Mouse (Mus musculus) kidney, postnatal 10 days (tissue): ENCODE results near the gene Senp7.
"Not testable (repeated sequence)": the region's sequence is repeated elsewhere in the genome, so short reads cannot be mapped to it uniquely, and the experiment has no call there.

Experiments
- DNase-seq: peaks from one replicate; pipeline ENCODE4 v3.0.0; 2021; ENCODE audit warnings: mixed read lengths

Senp7 gene

DNA sequence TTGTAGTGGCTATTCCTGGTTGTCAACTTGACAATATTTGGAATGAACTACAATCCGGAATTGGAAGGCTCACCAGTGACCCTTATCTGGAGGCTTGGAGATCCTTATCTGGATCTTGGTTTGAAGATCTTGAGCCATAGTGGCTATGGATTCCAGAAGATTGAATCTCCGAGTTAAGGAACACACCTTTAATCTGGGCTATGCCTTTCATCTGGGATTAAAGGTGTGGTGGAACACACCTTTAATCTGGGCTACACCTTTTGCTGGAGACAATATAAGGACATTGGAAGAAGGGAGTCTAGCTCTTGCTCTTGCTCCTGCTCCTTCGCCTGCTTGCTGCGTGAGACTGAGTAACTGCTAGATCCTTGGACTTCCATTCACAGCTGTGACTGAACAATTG is at the start of gene Senp7:
Gene Senp7, plus strand, starts transcription at position 301 of the 400 bp plus-strand sequence.
- DNase-seq = not testable (repeated sequence)

DNA sequence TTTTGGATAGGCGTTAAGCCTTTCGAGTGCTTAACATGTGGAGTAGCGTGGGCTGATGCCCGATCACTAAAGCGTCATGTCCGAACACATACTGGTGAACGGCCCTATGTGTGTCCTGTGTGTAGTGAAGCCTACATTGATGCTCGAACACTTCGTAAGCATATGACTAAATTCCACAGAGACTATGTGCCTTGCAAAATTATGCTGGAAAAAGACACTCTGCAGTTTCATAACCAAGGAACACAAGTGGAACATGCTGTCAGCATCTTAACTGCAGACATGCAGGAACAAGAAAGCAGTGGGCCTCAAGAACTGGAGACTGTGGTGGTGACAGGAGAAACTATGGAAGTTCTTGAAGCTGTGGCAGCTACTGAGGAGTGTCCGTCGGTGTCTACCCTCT is 41.3 kb upstream of the Senp7 start:
- DNase-seq = no peak

DNA sequence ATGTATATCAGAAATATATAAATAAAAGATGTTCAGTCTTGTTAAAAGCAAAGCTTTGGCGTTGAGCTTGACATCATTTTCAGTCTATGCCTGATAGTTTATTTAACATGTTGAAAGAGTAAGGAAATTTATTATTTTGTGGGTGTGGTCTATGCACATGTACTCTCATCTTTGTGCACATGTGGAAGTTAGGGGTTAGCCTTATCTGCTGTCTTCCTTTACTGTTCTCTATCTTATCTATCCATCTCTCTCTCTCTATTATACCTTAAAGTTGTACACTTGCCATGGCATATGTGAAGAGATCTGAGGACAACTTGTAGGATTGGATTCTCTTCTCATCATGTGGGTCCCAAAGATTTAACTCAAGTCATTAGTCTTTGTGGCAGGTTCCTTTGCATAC is 39.3 kb upstream of the Senp7 start:
- no peak for DNase-seq

DNA sequence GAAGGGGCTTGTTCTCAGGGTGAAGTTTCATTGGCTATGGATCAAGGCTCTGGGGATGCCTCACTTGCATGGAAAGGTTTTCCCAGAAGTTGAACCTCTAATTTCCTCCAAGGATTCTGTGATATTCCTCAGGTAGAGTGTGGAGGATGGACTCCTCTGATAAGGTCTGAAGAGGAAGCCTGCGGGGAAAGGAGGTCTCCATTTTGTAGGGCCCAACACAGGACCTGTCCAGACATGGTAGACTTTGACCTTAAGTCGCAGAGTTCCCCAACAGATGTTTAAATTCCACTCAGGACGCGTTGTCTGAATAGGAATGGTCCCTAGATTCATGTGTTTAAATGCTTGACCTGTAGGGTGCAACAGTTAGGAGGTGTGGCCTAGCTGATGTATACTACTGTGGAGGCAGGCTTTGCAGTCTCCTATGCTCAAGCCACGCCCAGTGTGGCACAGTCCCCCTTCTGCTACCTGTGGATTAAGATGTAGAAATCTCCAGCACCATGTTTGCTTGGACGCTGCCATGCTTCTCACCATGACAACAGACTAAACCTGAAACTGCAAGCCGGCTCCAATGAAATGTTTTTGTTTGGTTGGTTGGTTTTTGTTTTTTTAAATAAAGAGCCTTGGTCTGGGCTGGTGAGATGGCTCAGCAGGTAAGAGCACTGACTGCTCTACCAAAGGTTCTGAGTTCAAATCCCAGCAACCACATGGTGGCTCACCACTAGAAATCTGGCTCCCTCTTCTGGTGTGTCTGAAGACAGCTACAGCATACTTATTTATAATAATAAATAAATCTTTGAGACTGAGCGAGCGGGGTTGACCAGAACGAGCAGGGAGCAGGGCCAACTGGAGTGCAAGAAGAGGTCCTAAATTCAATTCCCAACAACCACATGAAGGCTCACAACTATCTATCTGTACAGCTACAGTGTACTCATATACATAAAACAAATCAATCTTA is 35.1 kb upstream of the Senp7 start:
- DNase-seq = no peak

DNA sequence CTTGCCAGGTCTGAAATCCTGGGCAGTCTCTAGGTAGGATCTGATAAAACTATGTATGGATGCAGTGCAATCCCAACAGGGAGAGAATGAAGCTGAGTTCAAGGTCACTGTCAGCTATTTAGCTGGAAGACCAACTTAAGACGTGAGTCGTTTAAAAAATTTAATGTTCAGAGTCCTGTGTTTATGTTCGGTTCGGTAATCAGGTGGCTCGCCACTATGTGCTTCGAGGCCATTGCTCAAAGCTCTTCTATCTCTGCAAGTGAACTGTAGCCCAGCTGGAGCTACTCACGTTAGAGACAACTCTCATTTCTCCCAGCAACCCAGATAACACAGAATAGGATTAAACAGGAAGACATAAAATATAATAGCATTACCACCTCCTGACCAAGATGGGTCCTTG is 34.1 kb upstream of the Senp7 start:
- no peak for DNase-seq

DNA sequence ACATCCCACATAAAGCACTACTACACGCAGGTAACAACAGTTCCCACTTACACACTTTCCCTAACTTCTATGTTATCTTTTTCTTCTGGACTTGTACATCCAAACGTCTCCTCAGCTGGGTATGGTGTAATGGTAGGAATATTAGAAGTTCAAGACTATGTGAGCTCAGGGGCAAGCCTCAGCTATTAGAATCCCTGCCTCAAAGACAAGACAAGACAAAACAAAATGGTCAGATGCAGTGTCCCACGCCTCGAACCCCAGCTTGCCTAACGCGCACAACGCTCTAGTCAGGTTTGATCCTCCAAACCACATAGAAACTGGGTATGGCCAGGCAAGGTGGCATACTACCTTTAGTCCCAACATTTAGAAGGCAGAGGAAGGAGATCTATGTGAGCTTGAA is 28.5 kb upstream of the Senp7 start:
- no peak for DNase-seq

DNA sequence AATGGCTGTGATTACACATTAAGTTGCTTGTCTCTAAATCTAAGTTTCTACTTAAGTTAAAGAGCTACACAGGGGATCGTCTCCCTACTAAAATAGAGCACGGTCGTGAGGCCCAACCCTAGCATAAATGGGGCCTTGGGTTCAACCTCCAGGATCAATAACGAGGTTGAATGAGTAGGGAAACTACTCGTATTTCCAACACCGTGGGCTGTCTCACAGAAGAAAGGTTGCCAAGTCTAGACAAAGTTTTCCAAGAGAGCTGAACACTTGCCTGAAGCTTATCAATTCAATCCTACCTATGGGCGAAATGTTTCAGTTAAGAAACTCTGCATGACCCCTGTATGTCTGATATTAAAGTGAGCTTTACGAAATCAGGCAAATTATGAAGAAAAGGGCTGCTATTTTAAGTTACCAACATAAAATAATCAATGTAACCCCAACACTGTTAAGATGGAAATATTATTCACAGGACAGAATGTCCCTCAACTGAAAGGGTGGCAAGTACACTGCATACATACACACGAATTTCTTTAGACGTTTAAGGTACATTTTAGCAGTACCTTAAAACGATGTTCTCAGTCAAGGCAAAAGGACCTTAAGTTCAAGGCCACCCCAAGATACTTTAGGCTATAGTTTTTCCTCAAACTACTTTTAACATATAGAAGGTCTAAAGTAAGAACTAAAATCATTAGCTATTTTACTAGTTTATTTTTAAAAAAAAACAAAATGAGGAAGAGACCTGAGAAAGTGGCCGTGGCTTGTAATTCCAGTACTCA is 20.1 kb upstream of the Senp7 start:
- no peak for DNase-seq

DNA sequence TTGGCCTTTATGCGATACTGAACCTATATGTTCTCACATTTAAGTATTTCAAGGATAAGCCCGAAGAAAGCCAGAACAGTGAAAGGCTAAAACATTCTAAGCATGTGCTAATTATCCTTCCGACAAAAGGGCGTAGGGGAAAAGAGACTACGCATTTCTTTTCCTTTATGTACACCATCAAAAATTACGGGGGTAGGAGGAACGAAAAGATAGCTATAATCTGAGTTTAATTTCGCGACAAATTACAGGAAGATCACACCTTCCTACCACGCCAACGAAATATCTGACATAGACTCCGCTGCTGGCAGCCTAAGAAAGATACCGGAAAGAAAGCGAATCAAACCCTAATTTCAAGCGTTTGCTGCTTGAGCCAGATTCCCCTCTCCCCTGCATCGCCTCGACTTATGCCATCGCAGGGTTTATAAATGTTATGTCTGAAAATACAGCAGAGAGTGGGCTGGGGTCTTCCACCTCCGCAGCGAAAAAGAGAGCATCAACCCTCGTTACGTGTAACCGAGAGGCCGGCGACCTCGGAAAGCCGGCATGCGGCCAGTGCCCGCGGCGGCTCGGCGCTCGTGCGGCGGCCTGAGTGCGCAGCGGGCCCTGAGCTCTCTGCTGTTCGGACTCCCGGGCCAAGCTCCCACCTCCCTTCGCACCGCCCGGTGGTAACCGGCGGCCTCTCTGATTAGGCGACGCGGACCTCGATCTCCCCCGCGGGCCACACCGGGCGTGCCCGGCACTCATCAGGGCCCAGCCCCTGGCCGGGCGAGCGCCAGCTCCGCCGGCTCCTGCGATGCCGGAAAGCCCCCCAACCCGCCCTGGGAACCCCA is 19.2 kb upstream of the Senp7 start:
- peak; percentile 75 for DNase-seq

DNA sequence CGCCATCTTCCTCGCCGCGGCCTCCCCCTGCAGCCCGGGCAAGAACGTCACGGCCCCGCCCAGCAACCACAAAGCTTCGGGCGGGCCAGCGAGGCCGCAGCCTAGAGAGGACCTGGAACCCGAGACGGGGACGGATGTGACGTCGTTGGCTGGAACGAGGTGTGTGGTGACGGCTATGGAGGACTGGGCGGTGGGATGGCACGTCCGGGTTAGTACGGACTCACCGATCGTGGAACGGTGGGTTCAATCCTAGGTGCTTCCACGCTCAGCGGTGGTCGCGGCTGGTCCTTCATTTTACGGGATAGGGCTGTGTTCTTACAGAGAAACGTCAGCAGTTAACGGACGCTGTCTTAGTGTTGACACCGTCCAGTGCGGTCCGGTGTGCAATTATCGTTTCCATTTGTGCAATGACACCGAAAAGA is 18.5 kb upstream of the Senp7 start, which contains the start of gene Pcnp:
Gene Pcnp, minus strand, starts transcription at position 79 of the 422 bp plus-strand sequence.
- DNase-seq = peak; percentile 99

DNA sequence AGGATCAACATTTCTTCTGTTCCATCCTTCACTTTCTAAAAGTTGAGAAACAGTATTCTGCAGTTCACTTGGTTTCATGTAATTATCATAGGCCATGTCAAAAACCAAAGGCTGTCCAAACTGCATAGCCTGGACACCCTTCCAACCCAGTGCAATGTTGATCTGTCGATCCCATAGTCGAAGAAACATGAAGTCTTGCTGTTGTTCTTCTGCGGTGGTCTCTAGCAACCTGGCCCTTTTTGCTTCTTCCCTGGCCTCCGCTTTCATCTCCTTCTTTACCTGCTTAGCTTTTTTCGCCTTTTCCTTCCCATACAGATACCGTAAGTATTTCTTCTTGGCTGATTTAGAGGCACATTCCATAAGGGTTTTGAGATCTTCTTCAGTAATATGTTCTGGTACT is 13.6 kb upstream of the Senp7 start:
- DNase-seq = no peak

DNA sequence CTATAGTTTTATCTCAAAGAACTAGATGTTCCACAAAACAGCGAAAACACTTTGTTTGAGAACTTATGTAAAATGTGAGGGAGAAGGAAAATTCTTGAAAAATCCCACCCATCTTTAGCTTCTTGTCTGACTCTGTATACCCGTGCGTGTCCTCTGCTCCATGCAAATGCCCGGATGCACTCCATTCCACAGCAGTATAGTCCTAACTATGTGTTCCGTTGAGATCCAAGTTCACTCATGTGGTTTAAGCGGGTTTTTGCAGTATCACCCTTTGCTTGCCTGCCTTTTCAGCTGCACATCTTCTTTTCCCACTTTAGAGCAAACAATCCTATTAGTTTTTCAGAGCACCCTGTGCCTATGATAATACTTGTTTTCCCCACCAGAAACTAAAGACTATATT is 11.6 kb upstream of the Senp7 start:
- DNase-seq = no peak

DNA sequence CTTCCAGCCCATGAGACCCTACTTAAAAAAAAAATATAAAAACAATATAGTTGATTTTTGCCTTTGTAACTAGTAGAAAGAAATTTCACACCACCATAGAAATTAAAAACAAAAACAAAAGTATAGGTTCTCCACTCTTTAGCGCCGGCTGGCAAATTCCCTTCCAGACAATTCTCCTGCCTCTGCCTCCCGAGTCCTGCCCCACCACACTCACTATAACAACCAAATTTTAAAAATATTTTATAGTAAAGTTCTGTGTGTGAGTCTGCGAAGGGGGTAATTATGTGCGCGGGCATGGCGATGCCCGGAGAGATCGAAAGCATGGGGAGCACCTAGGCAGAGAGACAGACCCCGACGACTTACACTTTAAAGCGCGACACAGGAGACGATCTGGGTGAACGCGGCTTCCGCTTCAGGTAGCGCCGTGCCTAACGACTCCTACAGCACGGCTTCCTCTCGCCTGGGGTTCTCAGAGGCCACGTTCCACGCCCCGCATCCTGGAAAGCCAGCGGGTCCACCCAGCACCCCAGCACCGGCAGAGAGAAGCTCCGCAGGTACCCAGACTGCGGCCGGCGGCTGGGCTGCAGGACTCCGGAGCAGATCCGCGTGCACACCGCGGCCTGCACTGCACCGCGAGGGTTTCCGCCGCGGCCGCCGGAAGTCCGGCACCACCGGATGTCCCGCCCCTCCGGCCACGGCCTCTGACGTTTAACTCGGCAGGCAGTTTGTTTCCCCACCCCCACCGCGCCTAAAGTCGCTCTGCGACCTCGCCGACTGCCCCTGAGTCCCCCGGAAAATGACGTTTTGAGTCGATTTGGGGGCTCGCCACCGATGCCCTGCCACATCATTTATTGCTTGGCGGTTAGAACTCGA is 10.8 kb upstream of the Senp7 start, which contains the start of gene Trmt10c:
Gene Trmt10c, minus strand, starts transcription at position 682 of the 873 bp plus-strand sequence.
- peak; percentile 97 for DNase-seq

DNA sequence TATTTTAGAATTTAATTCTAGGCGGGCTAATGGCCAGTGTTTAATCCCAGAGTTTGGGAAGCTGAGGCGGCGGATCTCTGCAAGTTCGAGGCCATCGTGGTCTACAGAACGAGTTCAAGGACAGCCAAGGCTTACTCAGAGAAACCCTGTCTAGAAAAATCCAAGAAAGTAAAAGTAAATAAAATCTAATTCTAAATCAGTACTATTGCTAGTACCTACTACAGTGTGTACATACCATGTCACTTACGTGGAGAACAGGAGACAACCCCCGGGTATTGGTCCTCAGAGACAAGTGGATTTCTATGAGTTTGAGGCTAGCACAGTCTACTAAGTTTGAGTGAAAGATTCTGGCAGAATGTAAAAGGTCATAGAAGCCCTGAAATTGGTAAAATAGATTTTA is 10.0 kb upstream of the Senp7 start:
- DNase-seq = no peak

DNA sequence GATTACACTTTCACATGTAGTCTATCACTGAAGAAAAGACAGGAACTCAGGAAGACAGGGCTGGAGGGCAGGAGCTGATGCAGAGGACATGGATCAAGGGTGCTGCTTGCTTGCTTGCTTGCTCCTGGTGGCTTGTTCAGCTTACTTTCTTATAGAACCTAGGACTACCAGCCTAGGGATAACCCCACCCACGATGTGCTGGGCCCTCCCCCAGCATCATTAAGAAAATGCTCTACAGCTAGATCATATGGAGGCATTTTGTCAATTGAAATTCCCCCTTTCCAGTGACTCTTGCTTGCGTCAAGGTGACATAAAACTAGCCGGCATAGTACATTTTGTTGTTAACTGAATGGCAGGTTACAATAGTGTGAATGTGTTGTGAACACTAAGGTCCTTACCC is 7.8 kb downstream of the Senp7 start:
- DNase-seq = no peak

DNA sequence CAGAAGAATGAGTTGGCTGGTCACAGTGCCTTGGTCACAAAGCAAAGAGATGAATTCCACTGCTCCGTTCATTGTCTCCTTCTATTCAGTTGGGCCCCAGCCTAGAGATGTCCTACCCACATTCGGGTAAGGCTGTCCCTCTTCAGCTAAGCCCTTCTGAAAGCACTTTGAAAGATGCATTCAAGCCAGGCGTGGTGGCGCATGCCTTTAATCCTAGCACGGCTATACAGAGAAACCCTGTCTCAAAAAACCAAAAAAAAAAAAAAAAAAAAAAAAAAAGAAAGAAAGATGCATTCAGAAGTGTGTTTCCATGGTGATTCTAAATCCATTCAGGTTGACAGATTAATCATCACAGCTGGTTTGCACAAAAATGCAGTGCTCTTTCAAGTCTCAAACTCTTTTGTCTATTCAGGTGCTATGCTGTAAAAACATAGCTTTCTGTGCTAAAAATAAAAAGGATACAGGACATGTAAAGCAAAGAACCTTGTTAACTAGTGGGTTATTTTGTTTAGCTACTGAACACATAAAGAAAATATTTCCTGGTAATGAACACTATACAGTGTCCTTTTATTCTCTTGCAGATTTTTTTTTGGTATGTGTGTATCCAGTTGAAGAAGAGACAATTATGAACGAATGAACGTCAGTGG is 8.9 kb downstream of the Senp7 start:
- no peak for DNase-seq

DNA sequence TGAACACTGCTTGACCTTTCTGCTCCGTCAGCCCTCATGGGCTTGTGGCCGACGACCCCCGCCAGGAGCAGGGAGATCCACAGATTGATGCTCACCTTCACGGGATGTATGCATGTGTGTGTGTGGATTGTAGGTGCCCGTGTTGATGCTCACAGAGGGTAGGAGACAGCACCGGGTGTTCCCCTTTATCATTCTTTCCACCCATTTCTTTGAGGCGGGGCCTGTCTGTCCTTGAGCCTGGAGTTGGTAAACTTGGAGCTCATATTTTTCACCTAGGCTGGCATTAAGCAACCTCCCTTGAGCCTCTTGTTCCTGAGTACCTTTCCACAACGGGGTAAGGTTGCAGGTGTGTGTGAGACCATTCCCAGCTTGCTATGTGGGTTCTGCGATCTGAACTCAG is 10.0 kb downstream of the Senp7 start:
- no peak for DNase-seq

DNA sequence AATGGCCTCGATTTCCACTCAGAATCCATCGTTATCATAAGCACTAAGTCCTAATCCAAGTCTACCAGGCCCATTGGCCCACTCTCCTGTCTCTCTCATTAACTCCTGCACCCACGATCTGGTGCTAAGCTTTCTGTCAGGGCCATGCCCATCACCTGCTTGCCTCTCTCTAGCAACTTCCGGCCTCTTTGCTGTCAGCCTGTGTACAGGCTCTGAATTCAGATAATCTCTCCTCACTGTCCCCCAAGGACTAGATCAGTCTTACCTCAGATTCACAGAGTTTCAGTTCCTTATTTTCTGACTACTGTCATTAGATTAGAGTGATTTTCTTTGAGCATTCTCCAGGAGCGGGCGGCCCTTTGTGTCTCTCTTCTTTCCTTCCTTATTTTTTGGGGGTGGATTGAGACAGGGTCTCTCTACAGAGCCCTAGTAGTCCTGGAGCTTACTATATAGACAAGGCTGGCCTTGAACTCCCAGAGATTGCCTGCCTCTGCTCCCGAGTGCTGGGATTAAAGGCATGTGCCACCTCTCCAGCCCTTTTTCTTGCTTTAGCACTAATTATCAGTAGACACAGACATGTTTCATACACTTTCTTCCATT is 14.0 kb downstream of the Senp7 start:
- no peak for DNase-seq

DNA sequence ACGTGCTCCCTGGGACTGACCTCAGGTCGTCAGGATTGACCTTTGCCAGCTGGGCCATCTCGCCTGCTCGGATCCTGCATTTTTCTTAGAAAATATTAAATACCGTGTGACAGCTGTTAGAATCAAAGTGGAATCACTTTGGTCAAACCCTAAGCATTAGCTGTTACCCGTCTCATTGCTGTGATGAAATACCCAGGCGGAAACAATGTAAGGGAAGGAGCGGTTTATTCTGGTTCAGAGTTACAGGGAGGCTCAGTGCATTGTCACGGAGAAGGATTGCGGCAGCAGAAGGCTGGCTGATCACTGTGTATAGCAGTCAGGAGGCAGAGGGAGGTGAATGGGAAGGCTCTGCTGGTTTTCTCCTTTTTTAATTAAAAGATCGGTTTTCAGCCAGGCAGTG is 14.8 kb downstream of the Senp7 start:
- no peak for DNase-seq

DNA sequence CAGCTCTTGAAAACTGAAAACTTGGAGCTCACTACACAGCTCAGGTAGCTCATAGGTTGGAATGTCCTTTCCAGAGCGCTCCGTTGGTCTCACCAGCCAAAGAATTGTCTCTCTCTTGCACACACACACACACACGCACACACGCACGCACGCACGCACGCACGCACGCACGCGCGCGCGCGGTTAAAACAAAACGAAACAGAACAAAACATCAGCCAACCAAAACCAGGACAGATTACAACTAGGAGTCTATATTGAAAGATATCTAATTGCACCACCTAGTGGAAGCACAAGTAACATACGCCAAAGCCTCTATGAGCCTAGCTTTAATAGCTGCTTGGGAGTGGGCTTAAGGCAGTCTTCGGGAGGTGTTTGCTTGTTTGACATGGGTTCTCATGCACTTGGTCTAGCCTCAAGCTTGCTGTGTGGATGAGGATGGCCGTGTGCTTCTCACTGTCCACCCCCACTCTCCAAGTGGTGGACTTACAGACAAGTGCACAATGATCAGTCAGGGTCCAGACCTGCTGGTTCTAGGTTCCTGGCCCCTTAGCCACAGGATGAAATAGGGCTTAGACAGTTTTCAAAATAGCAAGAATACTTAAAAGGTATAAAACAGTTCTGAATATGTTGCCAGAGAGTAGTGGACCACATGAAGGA is 16.3 kb downstream of the Senp7 start:
- peak; percentile 59 for DNase-seq

DNA sequence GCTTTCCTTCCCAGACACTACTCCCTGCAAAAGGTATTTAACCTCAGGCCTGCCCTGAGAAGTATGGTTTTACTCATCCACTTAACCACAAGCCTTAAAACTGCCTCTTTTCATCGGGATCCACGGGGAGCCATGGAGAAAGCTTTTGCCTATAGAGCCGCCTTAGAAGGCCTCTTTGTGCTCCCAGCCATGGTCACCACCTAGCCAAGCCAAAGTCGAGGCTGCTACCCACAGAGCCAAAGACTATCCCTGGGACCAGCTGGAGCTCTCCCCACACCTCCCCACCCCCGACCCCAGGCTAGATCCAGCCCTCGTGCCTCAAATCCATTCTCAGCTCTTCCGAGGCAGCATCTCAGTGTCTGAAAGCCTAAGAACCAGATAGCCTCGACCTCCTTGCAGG is 18.0 kb downstream of the Senp7 start:
- DNase-seq = no peak
